Mouse (Mus musculus) myocyte (in vitro differentiated cells): ENCODE data around the gene Fbrsl1.

Experiments
- CEBPB ChIP-seq: IDR thresholded peaks from 2 replicates; pipeline ENCODE4 v1.6.1; 2011; ENCODE audit warnings: mild to moderate bottlenecking, moderate library complexity; ENCODE audit not compliant: poor library complexity, insufficient read depth, severe bottlenecking
- E2F4 ChIP-seq: IDR thresholded peaks from one replicate; pipeline ENCODE4 v1.6.1; 2011; ENCODE audit warnings: mild to moderate bottlenecking, control low read depth, moderate library complexity; ENCODE audit not compliant: insufficient read depth
- MAX ChIP-seq: IDR thresholded peaks from one replicate; pipeline ENCODE4 v1.6.1; 2011; ENCODE audit warnings: low read depth, mild to moderate bottlenecking, control low read depth
- MYOD1 ChIP-seq, 3 experiments: IDR thresholded peaks; one replicate each; pipeline ENCODE4 v1.6.1; 2011; ENCODE audit warnings: control low read depth in 2 of 3, low read depth in 2 of 3, mild to moderate bottlenecking in 2 of 3, moderate library complexity in 1 of 3; ENCODE audit not compliant: insufficient read length in 2 of 3, control insufficient read depth in 1 of 3
- POLR2A ChIP-seq: IDR thresholded peaks from one replicate; pipeline ENCODE4 v1.6.1; 2011; ENCODE audit warnings: low read depth, mild to moderate bottlenecking, control low read depth, moderate library complexity; ENCODE audit not compliant: insufficient read length
- TCF12 ChIP-seq: IDR thresholded peaks from one replicate; pipeline ENCODE4 v1.6.1; 2011; ENCODE audit warnings: mild to moderate bottlenecking, control low read depth; ENCODE audit not compliant: poor library complexity, insufficient read depth, severe bottlenecking
- TCF3 ChIP-seq: IDR thresholded peaks from one replicate; pipeline ENCODE4 v1.6.1; 2011; ENCODE audit warnings: low read depth, control low read depth; ENCODE audit not compliant: insufficient read length
- USF1 ChIP-seq: IDR thresholded peaks from one replicate; pipeline ENCODE4 v1.6.1; 2011; ENCODE audit warnings: low read depth, mild to moderate bottlenecking, control low read depth, moderate library complexity

GRCm38 (mm10) chr5:110363179-110363821, 85.0 kb downstream of the Fbrsl1 start:
- TF ChIP-seq POLR2A (no peak), MAX (no peak), USF1 (no peak), TCF12 (no peak), CEBPB (no peak), MYOD1 (IDR thresholded peaks at IDR 0.05; ENCODE audit: control insufficient read depth in 1 of 3, insufficient read length in 2 of 3, low read depth in 2 of 3) (no peak), E2F4 (no peak), TCF3 (no peak)
